Mouse (Mus musculus): ENCODE measurements around the gene Ppme1. TPM values are rescaled to one million over a fixed set of nuclear protein-coding genes. Genes with fewer than 3 reads are reported as not detected.

Gene Ppme1
- polyA plus RNA-seq, 1 experiment from 2014 or later: 50.2 TPM

- Histone ChIP-seq H3K4me2 (no peak overlapping the region), H3K4me1 (peaks cover 2% of the 10 kb centered on the region), H3K27ac (replicated peaks) (no peak overlapping the region), H3K9me3 (no peaks in the 10 kb centered on the region), H3K9ac (no peak overlapping the region), H3K36me3 (peaks cover 79% of the 10 kb centered on the region), H3K27me3 (replicated peaks) (no peaks in the 10 kb centered on the region), H3K4me3 (no peak overlapping the region)
- WGBS: 76% methylated on average over 2 of the region's 2 CpGs
- no peak for ATAC-seq (ENCODE audit: extremely low read depth, insufficient number of reproducible peaks, low FRiP score, low TSS enrichment)
Measured at GRCm38 (mm10) chr7:100378257-100378656, 6.2 kb upstream of the Ppme1 start.

- peaks cover 27% of the 10 kb centered on the region for H3K36me3 ChIP-seq
- peak overlapping the region; percentile 82 for H3K9ac ChIP-seq
- peaks cover 27% of the 10 kb centered on the region for H3K4me1 ChIP-seq
- WGBS: 7% methylated on average over 17 of the region's 17 CpGs
- no peaks in the 10 kb centered on the region for H3K9me3 ChIP-seq
- H3K4me3 ChIP-seq: peak overlapping the region; percentile 77
- H3K27ac ChIP-seq (replicated peaks): peak overlapping the region; percentile 94
- no peaks in the 10 kb centered on the region for H3K27me3 ChIP-seq (replicated peaks)
- ATAC-seq (ENCODE audit: extremely low read depth, insufficient number of reproducible peaks, low FRiP score, low TSS enrichment): no peak
- peak overlapping the region; percentile 70 for H3K4me2 ChIP-seq
Measured at GRCm38 (mm10) chr7:100372452-100372980, 409 bp upstream of the Ppme1 start.

- H3K36me3 ChIP-seq: 0 out of 2 replicates have a peak, but pooled peaks cover 10% of the 10 kb centered on the region
- ATAC-seq (ENCODE audit: extremely low read depth, insufficient number of reproducible peaks, low FRiP score, low TSS enrichment): no peak
- 44% methylated on average over 6 of the region's 6 CpGs for WGBS
Measured at GRCm38 (mm10) chr7:100364888-100365287, 7.2 kb downstream of the Ppme1 start.

GRCm38 (mm10) chr7:100363162-100363561 lies 8.9 kb downstream of the Ppme1 start:
- Histone ChIP-seq H3K4me3 (no peak overlapping the region), H3K27ac (replicated peaks) (no peak overlapping the region), H3K4me2 (no peak overlapping the region), H3K36me3 (0 out of 2 replicates have a peak, but pooled peaks cover 10% of the 10 kb centered on the region), H3K27me3 (replicated peaks) (no peaks in the 10 kb centered on the region), H3K9ac (no peak overlapping the region), H3K4me1 (peaks cover 28% of the 10 kb centered on the region), H3K9me3 (no peaks in the 10 kb centered on the region)
- WGBS: 75% methylated on average over 2 of the region's 2 CpGs
- ATAC-seq (ENCODE audit: extremely low read depth, insufficient number of reproducible peaks, low FRiP score, low TSS enrichment): no peak

More at GRCm38 (mm10) chr7:100364888-100365287, 7.2 kb downstream of the Ppme1 start:
- Histone ChIP-seq H3K4me3 (no peak overlapping the region), H3K27ac (replicated peaks) (no peak overlapping the region; the same call in 1 of the 2 replicates), H3K9me3 (no peaks in the 10 kb centered on the region), H3K27me3 (replicated peaks) (no peaks in the 10 kb centered on the region), H3K4me2 (no peak overlapping the region), H3K9ac (no peak overlapping the region), H3K4me1 (peaks cover 37% of the 10 kb centered on the region)

GRCm38 (mm10) chr7:100357856-100358255 lies 14.3 kb downstream of the Ppme1 start:
- H3K4me3 ChIP-seq: no peak overlapping the region
- H3K4me1 ChIP-seq: peaks cover 35% of the 10 kb centered on the region
- H3K27ac ChIP-seq (replicated peaks): no peak overlapping the region
- H3K4me2 ChIP-seq: no peak overlapping the region
- H3K36me3 ChIP-seq: peaks cover 13% of the 10 kb centered on the region
- no peak overlapping the region for H3K9ac ChIP-seq
- no peaks in the 10 kb centered on the region for H3K27me3 ChIP-seq (replicated peaks)
- no peaks in the 10 kb centered on the region for H3K9me3 ChIP-seq
- ATAC-seq (ENCODE audit: extremely low read depth, insufficient number of reproducible peaks, low FRiP score, low TSS enrichment): no peak

- no peak overlapping the region for H3K4me2 ChIP-seq
- no peaks in the 10 kb centered on the region for H3K27me3 ChIP-seq (replicated peaks)
- H3K27ac ChIP-seq (replicated peaks): no peak overlapping the region
- no peaks in the 10 kb centered on the region for H3K9me3 ChIP-seq
- whole genome bisulfite sequencing: 92% methylated on average over 1 of the region's 1 CpGs
- no peak overlapping the region for H3K9ac ChIP-seq
- peaks cover 25% of the 10 kb centered on the region for H3K4me1 ChIP-seq
- ATAC-seq (ENCODE audit: extremely low read depth, insufficient number of reproducible peaks, low FRiP score, low TSS enrichment): no peak
- H3K36me3 ChIP-seq: peaks cover 13% of the 10 kb centered on the region
- no peak overlapping the region for H3K4me3 ChIP-seq
Measured at GRCm38 (mm10) chr7:100356768-100357167, 15.3 kb downstream of the Ppme1 start.

- H3K4me1 ChIP-seq: peaks cover 22% of the 10 kb centered on the region
- no peak overlapping the region for H3K27ac ChIP-seq (replicated peaks)
- H3K4me3 ChIP-seq: no peak overlapping the region
- no peak overlapping the region for H3K9ac ChIP-seq
- no peak for ATAC-seq (ENCODE audit: extremely low read depth, insufficient number of reproducible peaks, low FRiP score, low TSS enrichment)
- no peak overlapping the region for H3K4me2 ChIP-seq
- 87% methylated on average over 5 of the region's 5 CpGs for WGBS
- no peaks in the 10 kb centered on the region for H3K27me3 ChIP-seq (replicated peaks)
- no peaks in the 10 kb centered on the region for H3K9me3 ChIP-seq
- peaks cover 17% of the 10 kb centered on the region for H3K36me3 ChIP-seq
Measured at GRCm38 (mm10) chr7:100356324-100356723, 15.8 kb downstream of the Ppme1 start.

- WGBS: 58% methylated on average over 4 of the region's 4 CpGs
- peak overlapping the region; percentile 71 for H3K27ac ChIP-seq (replicated peaks)
- no peak for ATAC-seq (ENCODE audit: extremely low read depth, insufficient number of reproducible peaks, low FRiP score, low TSS enrichment)
- no peaks in the 10 kb centered on the region for H3K9me3 ChIP-seq
- no peak overlapping the region for H3K4me3 ChIP-seq
- H3K36me3 ChIP-seq: peaks cover 26% of the 10 kb centered on the region
- H3K27me3 ChIP-seq (replicated peaks): no peaks in the 10 kb centered on the region
- peaks cover 22% of the 10 kb centered on the region for H3K4me1 ChIP-seq
- H3K9ac ChIP-seq: no peak overlapping the region
- no peak overlapping the region for H3K4me2 ChIP-seq
Measured at GRCm38 (mm10) chr7:100354984-100355383, 17.1 kb downstream of the Ppme1 start.

- Histone ChIP-seq H3K9me3 (no peaks in the 10 kb centered on the region), H3K4me3 (no peak overlapping the region), H3K9ac (no peak overlapping the region), H3K27me3 (replicated peaks) (no peaks in the 10 kb centered on the region), H3K27ac (replicated peaks) (no peak overlapping the region), H3K36me3 (peaks cover 94% of the 10 kb centered on the region), H3K4me1 (no peaks in the 10 kb centered on the region), H3K4me2 (no peak overlapping the region)
- no peak for ATAC-seq (ENCODE audit: extremely low read depth, insufficient number of reproducible peaks, low FRiP score, low TSS enrichment)
- 91% methylated on average over 2 of the region's 2 CpGs for WGBS
Measured at GRCm38 (mm10) chr7:100335921-100336320, 36.2 kb downstream of the Ppme1 start.

GRCm38 (mm10) chr7:100331269-100331668 lies 40.8 kb downstream of the Ppme1 start:
- Histone ChIP-seq H3K4me3 (no peak overlapping the region), H3K4me1 (no peaks in the 10 kb centered on the region), H3K27ac (replicated peaks) (no peak overlapping the region), H3K27me3 (replicated peaks) (no peaks in the 10 kb centered on the region), H3K4me2 (no peak overlapping the region), H3K9ac (no peak overlapping the region), H3K36me3 (peaks cover 95% of the 10 kb centered on the region), H3K9me3 (no peaks in the 10 kb centered on the region)
- 81% methylated on average over 3 of the region's 3 CpGs for WGBS
- ATAC-seq (ENCODE audit: extremely low read depth, insufficient number of reproducible peaks, low FRiP score, low TSS enrichment): no peak

- Histone ChIP-seq H3K27me3 (replicated peaks) (no peaks in the 10 kb centered on the region), H3K4me2 (no peak overlapping the region), H3K9ac (no peak overlapping the region), H3K36me3 (peaks cover 84% of the 10 kb centered on the region), H3K4me1 (no peaks in the 10 kb centered on the region), H3K4me3 (no peak overlapping the region), H3K27ac (replicated peaks) (no peak overlapping the region), H3K9me3 (no peaks in the 10 kb centered on the region)
- no peak for ATAC-seq (ENCODE audit: extremely low read depth, insufficient number of reproducible peaks, low FRiP score, low TSS enrichment)
- 74% methylated on average over 4 of the region's 4 CpGs for WGBS
Measured at GRCm38 (mm10) chr7:100328636-100329035, 43.5 kb downstream of the Ppme1 start.

GRCm38 (mm10) chr7:100327514-100327913 lies 44.6 kb downstream of the Ppme1 start:
- Histone ChIP-seq H3K9ac (no peak overlapping the region), H3K4me2 (no peak overlapping the region), H3K27ac (replicated peaks) (no peak overlapping the region), H3K4me1 (no peaks in the 10 kb centered on the region), H3K9me3 (no peaks in the 10 kb centered on the region), H3K27me3 (replicated peaks) (no peaks in the 10 kb centered on the region), H3K36me3 (peaks cover 73% of the 10 kb centered on the region), H3K4me3 (no peak overlapping the region)
- WGBS: 77% methylated on average over 7 of the region's 7 CpGs
- no peak for ATAC-seq (ENCODE audit: extremely low read depth, insufficient number of reproducible peaks, low FRiP score, low TSS enrichment)
